Mouse (Mus musculus) cerebellum, postnatal 25 days (tissue): ENCODE results near the gene Smoc2.

Experiments used
- DNase-seq, 2 experiments: peaks; one replicate each; pipeline ENCODE4 v3.0.0; 2021; ENCODE audit warnings: mixed read lengths in 2 of 2

Smoc2 gene

DNA sequence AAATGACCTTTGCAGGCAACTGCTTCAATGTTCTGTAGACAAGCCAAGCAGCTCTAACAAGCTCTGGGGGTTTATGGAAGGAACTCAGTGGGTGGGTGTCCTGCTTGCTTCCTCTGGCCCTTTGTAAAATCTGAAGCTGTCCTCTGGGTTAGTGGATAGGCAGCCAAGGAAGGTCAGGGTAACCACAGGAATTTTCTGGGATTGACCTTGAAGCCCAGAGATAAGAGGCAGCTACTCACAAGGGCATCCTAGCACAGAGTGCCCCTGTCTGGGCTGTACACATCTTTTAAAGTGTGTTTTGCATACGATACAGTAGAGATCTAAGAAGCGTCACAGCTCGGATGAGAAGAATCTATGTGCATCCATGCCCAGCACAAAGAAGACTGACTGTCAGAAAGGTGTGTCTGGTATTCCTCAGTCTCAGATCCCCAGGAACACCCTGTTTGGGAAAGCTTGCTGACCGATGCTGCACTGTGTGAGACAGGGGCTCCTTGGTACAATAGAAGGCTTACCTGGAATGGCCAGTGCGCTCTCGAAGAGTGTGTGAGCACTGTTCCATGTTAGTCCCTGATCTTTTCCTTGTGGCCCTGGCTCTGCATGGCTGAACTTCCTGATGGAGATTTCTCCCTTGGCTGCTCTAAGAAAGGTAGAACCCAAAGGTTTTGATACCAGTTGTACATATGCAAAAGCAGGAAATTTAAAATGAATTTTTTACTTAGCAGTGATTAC is 69.9 kb downstream of the Smoc2 start:
- DNase-seq = no peak

DNA sequence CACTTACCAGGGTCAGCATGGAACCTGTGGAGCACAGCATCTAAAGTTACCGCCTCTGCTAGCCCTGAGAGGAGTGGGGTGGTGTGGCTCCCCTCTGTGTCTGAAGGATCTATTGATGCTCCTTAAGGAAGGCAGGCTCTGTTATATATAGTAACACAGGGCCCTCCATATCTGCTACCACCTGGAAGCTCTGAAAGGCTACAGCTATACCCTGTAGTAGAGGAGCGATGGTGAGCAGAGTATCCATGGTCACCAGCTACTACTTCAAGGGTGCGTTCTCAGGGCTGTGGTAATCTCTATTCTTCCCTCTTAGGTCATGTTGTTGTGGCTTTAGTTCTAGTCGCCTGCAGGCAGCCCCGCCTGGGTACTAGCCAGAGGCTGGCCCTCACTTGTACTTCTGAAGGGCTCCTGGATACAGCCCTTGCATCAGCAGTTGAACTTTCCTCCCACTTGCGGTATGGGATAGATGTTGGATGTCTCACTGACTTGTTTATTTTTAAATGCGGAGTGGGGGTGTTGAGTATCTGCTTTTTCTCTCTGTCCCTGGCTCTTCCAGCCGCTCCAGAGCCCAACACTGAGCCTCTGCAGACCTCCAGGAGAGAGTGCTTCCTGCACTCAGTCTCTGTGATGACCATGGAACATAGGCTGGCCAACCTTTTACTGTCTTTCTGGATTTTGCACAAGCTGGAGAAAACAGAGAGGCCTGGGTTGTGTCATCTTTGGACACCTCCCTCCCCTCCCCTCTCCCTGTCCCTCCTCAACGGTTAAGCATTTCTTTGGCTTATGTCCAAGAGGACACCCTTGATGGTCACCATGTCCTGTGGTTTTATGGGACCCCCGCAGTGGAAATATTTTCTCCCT is 74.1 kb downstream of the Smoc2 start:
- no peak for DNase-seq

DNA sequence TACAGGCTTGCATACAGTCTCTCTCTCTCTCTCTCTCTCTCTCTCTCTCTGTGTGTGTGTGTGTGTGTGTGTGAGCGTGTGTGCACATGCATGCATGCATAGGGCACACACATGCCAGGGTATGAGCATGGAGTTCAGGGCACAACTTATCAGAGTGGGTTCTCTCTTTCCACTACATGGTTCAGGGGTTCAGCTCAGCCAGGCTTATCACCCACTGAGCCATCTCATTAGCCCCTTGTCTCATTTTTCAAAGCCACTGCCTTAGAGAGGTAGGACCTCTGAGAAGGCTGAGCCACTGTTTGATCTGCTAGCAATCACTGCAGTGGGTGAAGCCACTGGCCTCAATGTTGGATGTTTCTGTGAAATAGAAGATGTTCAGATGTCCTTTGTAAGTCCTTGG is 82.2 kb downstream of the Smoc2 start:
- DNase-seq = no peak

DNA sequence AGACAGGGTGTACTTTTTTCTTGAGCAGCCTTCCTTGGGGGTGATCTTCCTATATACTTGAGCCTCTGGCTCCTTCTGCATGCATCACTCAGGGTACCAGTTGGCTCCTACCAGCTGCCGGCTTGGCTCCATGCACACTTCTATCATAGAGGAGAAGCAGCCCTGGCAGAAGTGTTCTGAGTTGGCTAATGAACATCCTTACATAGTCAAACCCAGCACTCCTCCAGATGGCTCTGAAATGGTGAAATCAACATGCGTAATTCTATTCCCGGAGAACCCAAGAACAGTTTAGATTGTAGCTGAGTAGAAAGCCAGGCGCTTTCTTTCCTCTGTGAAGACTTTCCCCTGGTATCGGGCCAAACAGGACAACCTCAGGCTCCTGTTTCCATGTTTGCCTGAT is 91.2 kb downstream of the Smoc2 start:
- DNase-seq = no peak

DNA sequence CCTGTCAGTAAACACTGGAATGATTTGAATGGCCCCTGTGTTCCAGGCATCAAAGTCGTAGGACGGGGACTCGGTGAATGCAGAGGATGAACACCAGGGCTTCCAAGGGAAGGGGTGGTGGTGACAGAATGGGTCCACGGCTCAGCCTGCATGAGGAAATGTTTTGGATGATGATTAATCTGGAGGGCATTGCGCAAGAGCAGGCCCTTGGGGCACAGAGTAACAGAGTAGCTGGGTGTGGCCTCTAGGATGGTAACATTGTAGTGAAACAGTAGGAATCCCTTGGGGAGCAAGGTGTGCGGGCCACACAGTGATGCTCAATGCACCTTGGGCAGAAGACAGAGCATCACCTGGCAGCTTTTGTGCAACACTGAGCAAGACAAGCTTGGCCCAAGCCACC is 92.3 kb downstream of the Smoc2 start:
- peak in 1 of 2 experiments; percentile 24 for DNase-seq

DNA sequence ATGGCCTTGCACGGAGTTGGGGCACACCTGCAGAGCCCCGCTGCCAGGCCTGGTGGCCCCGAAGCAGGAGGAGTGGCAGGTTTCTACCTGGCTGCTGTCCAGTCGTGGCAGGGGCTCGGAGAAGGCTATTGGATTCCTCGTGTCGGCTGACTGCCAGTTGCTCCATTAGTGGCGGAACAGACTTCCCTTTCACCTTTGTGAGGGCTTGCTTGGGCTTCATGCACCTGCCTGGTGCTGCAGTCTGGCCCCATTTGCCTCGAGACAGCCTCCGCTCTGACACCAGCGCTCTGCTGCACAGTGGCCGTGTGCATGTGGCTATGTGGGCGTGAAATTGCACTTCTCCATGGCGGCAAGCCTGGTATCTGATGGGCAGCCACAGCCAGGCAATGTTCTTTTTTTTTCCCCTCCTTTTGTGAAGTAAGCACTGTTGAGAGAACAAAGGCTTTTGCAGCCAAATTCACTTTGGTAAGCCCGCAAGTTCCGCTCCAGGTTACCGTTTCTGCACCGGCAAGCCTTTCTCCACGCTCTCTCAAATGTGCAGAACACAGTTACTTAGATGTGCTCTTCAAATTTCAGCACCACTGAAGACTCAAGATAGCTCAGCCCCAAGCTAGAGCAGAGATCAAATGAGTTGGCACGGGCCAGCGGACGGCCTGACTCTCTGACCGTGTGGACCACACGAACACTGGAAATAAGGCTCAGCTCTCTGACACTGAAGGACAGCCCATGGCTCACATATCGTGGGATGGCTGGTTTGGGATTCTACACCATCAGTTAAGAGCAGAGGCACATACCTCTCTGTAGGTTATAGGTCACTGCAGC is 93.2 kb downstream of the Smoc2 start:
- peak; percentile 71 to 80 for DNase-seq

DNA sequence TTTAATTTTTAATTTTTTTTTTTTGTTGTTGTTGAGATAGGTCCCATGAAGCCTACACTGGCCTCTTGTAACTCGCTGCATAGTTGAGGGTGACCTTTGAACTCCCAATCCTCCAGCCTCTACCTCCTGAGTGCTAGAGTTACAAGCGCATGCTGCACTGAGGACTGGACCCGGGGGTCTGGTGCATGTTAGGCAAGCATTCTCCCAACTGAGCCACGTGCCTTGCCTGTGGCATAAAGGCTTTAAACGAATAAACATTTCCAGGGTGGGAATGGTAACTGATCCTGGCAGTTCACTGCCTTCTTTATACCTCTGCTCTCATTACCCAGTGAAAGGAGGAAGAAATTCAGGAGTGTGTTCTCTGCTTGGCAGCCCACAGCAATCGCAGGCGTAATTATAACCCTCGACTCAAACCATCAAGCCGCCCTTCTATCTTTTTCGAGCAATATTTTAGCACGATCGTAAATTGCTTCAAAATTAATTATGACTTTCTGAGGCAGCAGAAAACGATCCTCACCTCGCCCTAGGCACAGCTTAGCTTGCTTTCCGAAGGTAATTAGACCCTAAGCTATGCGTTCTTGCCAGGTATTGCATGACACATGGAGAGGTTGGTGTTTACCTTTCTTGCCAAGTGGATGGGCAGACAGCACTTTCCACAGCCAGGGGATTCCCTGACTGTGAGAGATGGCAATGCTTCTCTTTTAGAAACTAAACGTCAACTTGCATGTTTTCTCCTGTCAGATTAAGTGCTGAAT is 99.6 kb downstream of the Smoc2 start:
- DNase-seq = no peak

DNA sequence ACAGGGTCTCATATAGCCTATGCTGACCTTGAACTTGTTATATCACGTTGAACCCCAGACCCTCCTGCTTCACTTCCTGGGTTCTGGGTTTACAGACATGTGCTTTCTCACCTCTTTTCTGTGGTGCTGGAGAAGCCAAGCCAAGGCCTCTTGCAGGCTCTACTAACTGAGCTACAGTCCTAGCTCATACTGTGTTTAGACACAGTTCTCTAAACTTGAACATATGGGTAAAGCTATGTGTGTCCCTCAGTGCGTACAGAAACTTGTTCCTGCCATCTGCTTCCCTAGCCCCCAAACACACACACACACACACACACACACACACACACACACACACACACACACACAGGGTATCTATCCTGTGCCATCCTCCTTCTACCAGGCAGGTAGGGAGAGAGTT is 100.2 kb downstream of the Smoc2 start:
- no peak for DNase-seq

DNA sequence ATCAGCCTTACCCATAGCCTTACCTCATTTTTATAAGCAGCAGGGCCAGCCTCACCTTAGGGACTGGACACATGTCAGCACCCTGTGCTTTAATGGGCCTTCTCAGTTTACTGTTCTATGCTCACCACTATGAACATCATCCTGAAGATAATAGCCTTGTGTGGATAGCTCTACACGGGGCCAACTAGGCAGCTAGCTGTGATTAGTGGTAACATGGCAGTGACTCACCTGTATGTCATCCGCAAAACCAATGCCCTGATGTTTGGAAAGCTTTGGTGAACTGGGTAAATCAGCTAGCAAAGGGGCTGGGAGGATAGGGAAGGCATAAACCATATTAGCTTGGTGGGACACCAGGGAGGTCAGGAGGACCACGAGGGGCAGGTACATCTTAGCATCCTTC is 100.7 kb downstream of the Smoc2 start:
- DNase-seq = no peak

DNA sequence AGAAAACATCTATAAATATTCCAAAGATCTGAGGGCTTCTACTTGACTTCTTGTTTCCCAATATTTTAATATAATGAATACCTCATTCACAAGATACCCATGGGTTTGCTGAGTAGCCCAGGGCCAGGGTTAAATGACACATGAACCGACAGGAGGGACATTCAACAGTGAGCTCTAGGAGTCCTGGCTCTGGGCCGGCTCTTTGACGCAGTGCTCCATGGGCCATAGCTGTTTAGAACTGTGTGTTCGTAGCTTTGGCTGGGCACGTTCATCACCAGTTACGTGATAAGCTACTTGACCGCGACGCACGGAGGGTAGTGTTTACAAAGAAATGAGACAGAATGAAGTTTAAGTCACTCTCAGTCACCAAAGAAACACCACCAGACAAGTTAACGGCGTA is 101.2 kb downstream of the Smoc2 start:
- DNase-seq = no peak

DNA sequence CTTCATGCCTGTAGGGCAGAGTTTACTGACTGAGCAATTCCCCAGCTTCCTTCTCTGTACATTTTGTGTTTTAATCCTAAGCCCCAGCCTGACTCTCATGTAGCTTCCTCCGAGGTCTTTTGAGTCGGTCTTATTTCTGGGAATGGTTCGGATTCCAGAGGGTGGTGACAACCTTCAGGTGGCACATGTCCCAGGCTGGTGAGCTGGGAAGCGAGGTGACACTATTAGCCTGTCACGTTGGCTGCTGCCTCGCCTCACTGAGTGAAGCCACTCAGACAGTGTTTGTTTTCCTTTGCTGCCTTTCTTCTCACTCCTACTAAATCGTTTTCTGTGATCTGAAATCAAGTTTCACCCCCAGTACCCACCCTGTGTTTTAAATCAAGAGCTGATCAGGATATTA is 102.2 kb downstream of the Smoc2 start:
- DNase-seq = no peak

DNA sequence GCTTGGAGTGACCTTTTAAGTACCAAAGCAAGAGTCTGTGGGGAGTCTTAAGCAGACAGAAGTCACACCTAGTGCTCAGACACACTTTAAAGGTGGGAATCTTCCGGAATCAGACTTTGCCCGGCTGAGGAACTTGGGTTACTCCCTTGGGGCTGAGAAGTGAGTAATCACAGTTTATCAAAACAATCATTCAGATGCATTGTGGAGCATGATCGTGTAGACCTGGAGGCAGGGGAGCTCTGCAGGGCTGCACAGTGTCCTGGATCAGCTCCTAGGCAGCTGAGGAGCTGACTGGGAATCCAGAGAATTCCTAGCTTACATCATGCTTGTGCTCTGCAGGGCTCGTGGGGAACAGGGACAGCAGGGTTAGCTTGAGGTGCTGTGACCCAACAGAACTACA is 104.7 kb downstream of the Smoc2 start:
- DNase-seq = no peak

DNA sequence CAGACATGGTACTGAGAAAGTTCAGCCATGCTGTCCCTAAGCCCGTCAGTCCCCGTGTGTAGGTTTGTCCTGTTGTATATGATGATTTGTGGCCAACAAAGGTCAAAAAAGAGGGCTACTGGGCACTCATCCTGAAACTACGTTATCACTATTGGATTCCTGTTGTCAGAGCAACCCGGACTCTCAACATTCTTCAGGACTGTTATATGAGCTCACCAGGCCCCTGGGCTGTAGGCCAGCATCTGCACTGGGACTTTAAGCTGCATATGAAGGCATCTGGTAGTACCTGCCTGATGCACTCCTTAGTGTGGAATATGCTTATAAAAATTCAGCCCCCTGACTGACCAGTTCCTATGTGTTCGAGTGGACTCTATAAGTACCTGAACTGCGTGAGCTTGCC is 105.7 kb downstream of the Smoc2 start:
- DNase-seq = no peak

DNA sequence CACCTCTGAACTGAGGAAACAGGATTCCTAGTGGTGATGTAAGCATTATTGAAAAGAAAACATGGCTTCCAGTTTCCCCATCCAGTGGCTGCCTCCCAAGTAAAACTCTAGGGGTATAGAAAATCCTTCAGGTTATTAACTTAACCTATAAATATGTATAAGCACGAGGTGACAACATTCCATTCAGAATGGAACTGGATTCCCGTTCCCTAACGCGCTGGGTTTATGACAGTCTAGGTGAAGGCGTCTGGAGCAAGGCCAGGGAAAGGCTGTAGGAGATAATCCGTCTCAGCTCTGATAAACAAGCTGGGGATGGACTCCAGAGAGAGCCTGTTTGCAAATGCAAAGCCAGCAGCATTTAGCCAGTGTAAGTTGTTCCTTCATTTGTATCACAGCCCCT is 108.0 kb downstream of the Smoc2 start:
- no peak for DNase-seq

DNA sequence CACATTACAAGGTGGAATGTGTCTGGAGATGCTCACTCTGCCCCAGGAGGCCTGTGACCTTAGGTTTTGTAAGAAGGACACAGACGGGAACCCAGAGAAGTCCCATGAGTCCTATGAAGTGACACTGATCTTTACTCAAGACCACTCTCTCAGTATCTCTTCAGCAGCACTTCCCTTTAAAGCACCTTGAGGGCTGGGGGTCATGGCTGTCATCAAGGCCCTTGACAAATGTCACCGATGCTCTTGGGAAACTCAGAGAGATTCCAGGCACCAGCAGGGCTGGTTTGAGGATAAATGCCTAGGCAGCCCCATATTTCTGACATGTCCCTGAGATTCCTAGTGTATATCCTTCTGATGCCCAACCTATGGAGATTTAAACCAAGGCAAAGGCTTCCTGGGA is 113.1 kb downstream of the Smoc2 start:
- no peak for DNase-seq

DNA sequence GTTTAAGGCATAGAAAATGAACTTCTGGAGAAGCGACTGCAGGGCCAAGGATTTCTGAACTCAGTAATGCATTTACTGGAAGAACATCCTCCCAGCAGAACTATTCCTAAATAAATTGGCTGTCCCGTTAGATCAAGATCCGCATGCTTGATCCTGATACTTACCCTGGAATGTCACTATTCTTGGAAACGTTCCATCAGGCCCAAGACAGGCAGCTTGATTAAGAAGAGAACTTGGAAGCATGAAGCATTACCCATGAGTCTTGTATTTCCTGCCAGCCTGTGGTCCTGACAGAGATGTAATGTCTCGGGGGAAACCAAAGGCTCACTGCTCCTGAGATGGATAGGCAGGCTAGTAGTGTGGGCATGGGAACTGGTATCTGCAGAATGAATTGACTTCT is 115.6 kb downstream of the Smoc2 start:
- DNase-seq = no peak

DNA sequence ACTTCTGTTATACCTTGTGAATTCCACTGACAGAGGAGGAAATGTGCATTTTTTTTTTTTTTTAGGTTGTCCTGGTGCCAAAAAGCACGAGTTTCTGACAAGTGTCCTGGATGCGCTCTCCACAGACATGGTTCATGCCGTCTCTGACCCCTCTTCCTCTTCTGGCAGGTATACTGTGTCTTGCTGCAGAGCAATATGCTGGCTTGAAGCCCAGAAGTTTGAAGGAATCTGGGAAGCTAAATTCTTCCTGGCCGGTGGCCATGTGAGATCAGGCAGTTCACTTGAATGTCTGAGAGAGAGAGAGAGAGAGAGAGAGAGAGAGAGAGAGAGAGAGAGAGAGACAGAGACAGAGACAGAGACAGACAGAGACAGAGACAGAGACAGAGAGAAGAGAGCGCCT is 118.2 kb downstream of the Smoc2 start:
- DNase-seq = no peak

DNA sequence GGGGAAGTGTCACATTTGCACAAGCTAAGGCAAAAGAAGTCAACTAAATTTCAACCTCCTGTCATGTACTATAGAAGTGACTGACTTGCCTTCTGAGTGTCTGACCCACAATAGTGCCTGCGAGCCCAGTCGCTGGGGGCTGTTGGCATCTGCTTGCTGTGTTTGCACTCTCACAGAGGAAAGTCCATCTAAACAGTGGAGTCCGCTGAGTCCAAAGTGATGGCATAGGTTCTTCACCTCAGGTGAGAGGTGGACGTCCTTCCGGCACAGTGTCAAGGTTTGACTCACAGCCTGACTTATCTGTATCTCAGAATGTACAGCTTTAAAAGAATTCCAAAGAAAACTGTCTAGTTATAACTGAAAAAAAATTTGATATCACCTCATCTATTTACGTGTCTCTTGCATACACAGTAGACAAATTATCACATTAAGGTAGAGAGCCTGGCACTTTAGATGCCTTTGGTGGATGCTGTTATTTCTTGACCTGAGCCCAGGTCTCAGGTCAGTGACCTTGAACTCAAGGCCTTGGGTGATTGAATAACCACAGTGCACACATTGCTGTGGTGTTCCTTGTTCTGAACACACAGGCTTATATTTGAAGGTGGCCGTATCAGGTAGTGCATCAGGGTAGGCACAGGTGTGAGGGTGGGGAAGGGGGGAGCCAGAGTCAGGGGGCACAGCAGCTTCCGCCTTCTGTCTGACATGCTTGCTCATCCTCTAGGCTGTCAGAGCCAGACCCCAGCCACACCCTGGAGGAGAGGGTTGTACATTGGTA is 119.5 kb downstream of the Smoc2 start:
- no peak for DNase-seq

DNA sequence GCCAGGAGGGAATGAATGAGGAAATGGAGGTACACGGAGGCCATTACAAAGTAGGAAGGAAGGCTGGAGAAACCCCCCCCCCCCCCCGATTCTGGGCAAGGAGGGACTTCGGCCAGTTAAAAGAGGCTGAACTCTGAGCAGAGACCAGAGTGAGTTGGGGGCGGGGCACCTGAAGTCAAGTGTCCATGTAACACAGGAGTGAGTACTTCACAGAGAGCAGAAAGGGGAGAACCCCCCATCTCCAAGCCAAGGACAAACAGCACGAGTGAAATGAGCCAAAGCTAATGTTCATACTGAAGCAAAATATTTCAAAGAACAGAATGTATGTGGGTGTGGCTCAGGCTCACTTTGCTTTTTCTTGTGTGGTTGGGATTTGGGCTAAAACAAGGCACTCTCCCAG is 121.7 kb downstream of the Smoc2 start:
- no peak for DNase-seq

DNA sequence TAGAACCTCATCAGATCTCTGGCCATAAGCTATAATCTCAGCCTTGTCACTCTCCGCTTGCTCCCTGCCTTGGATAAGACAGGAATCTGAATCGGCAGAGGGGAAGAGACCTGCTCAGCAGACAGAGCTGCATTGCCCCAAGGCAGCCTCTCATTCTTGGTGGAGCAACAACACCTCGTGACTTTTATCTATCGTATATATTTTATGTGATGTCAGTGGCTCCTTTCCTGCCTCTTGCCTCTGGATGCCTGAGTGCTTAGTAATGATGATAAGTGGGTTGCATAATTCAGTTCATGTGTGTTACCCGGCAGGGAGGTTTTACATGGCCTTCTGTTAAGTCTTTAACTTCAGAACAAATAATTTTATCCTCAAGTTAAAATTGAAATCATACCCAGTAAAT is 128.6 kb downstream of the Smoc2 start:
- DNase-seq = no peak

DNA sequence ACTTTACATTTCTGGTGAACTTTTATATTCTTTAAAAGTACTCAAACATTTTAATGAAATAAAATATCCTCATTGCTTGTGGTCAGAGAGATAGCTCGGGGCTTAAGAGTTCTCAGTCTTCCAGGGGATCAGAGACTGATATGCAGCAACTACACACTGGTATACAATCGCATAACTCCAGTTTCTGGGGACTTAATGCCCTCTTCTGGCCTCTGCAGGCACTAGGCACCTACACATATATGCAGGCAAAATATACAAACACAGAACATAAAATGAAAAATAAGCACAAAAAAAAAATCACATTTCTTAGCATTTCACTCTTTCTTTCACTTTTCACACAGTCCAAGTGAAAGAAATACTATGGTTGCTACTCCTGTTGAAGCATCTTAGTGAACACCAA is 133.2 kb downstream of the Smoc2 start:
- no peak for DNase-seq

DNA sequence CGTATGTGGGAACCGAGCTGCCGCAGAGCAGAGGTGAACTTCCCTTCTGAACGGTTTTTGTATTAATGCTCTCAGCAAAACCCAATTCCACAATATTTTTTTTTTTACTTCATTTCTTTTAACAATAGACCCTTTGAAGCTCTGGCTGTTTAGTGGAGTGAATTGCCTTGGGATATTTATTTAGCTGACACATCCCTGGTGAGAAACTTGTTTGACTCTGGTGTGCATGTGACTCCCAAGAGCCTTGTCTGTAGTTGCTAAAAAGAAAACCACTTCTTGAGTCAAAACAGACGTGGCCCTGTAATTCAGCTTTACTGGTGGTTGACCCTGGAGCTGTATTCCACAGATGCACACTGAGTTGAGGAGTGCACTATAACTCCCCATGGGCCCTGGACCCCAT is 135.2 kb downstream of the Smoc2 start:
- DNase-seq = no peak
